In the genomic region with DNA sequence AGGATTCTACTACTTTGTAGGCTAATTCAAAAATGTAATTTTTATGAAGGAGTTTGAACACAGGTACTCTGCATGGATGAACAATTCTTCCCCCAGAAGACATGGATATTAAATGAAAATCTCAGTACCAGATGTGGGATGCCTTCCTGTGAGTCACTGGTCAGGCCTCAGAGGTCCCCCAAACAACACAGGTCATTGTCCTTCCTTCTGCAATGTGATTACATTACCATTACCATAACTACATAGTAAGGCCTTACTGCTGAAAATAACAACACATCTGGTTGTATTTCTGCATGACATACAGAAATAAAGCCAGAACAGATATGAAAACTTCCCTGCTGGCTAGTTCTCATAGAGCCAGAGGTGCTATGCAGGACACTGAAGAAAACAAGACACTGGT, we compare ENCODE assay signal across 32 mouse cellular contexts.
"Had no signal": no experiment of that assay in that cellular context is flagged by ENCODE, and none has a peak within 500 bp of the region (broad histone marks: within the 10 kb centered on the region; RNA-seq: fewer than 3 reads in every experiment).

No protein-coding gene starts in this region.

- ATAC-seq: liver, embryonic 12.5 days; liver, postnatal 0 days; lung, postnatal 0 days; midbrain, embryonic 13.5 days; midbrain, embryonic 15.5 days; midbrain, embryonic 16.5 days had no signal

- H3K4me3 ChIP-seq: limb, embryonic 12.5 days; limb, embryonic 13.5 days; limb, embryonic 15.5 days; liver, embryonic 12.5 days; liver, embryonic 13.5 days; liver, embryonic 15.5 days; lung, embryonic 15.5 days; midbrain, embryonic 10.5 days; midbrain, embryonic 12.5 days; midbrain, embryonic 13.5 days; midbrain, embryonic 15.5 days; myocyte; neural tube, embryonic 12.5 days; neural tube, embryonic 13.5 days had no signal

- DNase-seq: left cerebral cortex, postnatal 4 days; liver; liver, embryonic 13.5 days; liver, postnatal 0 days; lung, adult 18-20 months; lung, adult 2 months; lung, embryonic 14.5 days; lung, postnatal 10 days; lung, postnatal 14 days; lung, postnatal 36 days; lung, postnatal 4 days; midbrain, embryonic 14.5 days had no signal

- H3K9me3 ChIP-seq: limb, embryonic 12.5 days; limb, embryonic 13.5 days; limb, embryonic 15.5 days; liver, embryonic 12.5 days; liver, embryonic 13.5 days; liver, embryonic 15.5 days; lung, embryonic 15.5 days; megakaryocyte, embryonic 14.5 days; midbrain, embryonic 10.5 days; midbrain, embryonic 12.5 days; midbrain, embryonic 13.5 days; midbrain, embryonic 15.5 days; neural tube, embryonic 12.5 days; neural tube, embryonic 13.5 days had no signal

- H3K27me3 ChIP-seq: limb, embryonic 12.5 days; limb, embryonic 13.5 days; limb, embryonic 15.5 days; liver, embryonic 12.5 days; liver, embryonic 13.5 days; liver, embryonic 15.5 days; lung, embryonic 15.5 days; megakaryocyte, embryonic 14.5 days; midbrain, embryonic 12.5 days; midbrain, embryonic 13.5 days; midbrain, embryonic 15.5 days; neural tube, embryonic 12.5 days; neural tube, embryonic 13.5 days had no signal

- H3K4me1 ChIP-seq: limb, embryonic 15.5 days; liver, embryonic 12.5 days; liver, embryonic 13.5 days; liver, embryonic 15.5 days; lung, embryonic 15.5 days; megakaryocyte, embryonic 14.5 days; midbrain, embryonic 10.5 days; midbrain, embryonic 12.5 days; midbrain, embryonic 13.5 days; midbrain, embryonic 15.5 days; neural tube, embryonic 12.5 days; neural tube, embryonic 13.5 days had no signal

- H3K27ac ChIP-seq: limb, embryonic 12.5 days; limb, embryonic 13.5 days; limb, embryonic 15.5 days; liver, embryonic 12.5 days; liver, embryonic 13.5 days; liver, embryonic 14.5 days; liver, embryonic 15.5 days; lung, embryonic 15.5 days; macrophage; midbrain, embryonic 10.5 days; midbrain, embryonic 12.5 days; midbrain, embryonic 13.5 days; midbrain, embryonic 15.5 days; neural tube, embryonic 12.5 days; neural tube, embryonic 13.5 days had no signal

- H3K36me3 ChIP-seq: limb, embryonic 12.5 days; limb, embryonic 13.5 days; limb, embryonic 15.5 days; liver, embryonic 12.5 days; liver, embryonic 13.5 days; liver, embryonic 15.5 days; lung, embryonic 15.5 days; midbrain, embryonic 10.5 days; midbrain, embryonic 12.5 days; midbrain, embryonic 13.5 days; midbrain, embryonic 15.5 days; neural tube, embryonic 12.5 days; neural tube, embryonic 13.5 days had no signal

- H3K4me2 ChIP-seq: limb, embryonic 12.5 days; limb, embryonic 13.5 days; limb, embryonic 15.5 days; liver, embryonic 11.5 days; liver, embryonic 12.5 days; liver, embryonic 13.5 days; liver, embryonic 15.5 days; lung, embryonic 14.5 days; lung, embryonic 15.5 days; midbrain, embryonic 11.5 days; midbrain, embryonic 12.5 days; midbrain, embryonic 13.5 days; midbrain, embryonic 15.5 days; neural tube, embryonic 12.5 days; neural tube, embryonic 13.5 days had no signal

- H3K9ac ChIP-seq: limb, embryonic 12.5 days; limb, embryonic 13.5 days; limb, embryonic 15.5 days; liver, embryonic 12.5 days; liver, embryonic 13.5 days; liver, embryonic 14.5 days; liver, embryonic 15.5 days; liver, postnatal 0 days; lung, embryonic 14.5 days; lung, embryonic 15.5 days; midbrain, embryonic 12.5 days; midbrain, embryonic 13.5 days; midbrain, embryonic 15.5 days; neural tube, embryonic 12.5 days; neural tube, embryonic 13.5 days had no signal
